Mouse (Mus musculus): ENCODE results near the gene Cggbp1. TPM values are rescaled to one million over a fixed set of nuclear protein-coding genes. Genes with fewer than 3 reads are reported as not detected.

The Cggbp1 gene
- total RNA-seq, 2 experiments from 2014 or later = 38.2 to 44.0 TPM

GRCm38 (mm10) chr16:64872296-64872695 lies 20.5 kb downstream of the Cggbp1 start:
- intact Hi-C loops (cut with DNase I) = loop anchor here (2.0 to 5.0 kb wide), 2 partner anchors 19 to 100 kb away; partner anchors contain the start of gene 4930453N24Rik
- no peak for DNase-seq (ENCODE audit: low spot score)

GRCm38 (mm10) chr16:64872841-64873240 lies 21.0 kb downstream of the Cggbp1 start:
- DNase-seq (ENCODE audit: low spot score) = no peak
- intact Hi-C loops (cut with DNase I) = loop anchor here (2.0 to 5.0 kb wide), 2 partner anchors 20 to 101 kb away; partner anchors contain the start of gene 4930453N24Rik

GRCm38 (mm10) chr16:64873416-64874305 lies 21.9 kb downstream of the Cggbp1 start:
- intact Hi-C loops (cut with DNase I) = loop anchor here (2.0 to 5.0 kb wide), 2 partner anchors 21 to 101 kb away; partner anchors contain the start of gene 4930453N24Rik
- DNase-seq (ENCODE audit: low spot score) = peak; percentile 37

GRCm38 (mm10) chr16:64875384-64875783 lies 23.6 kb downstream of the Cggbp1 start:
- intact Hi-C loops (cut with DNase I) = no loop called here
- no peak for DNase-seq (ENCODE audit: low spot score)

GRCm38 (mm10) chr16:64875822-64876221 lies 24.0 kb downstream of the Cggbp1 start:
- intact Hi-C loops (cut with DNase I) = no loop called here
- no peak for DNase-seq (ENCODE audit: low spot score)

- no peak for DNase-seq (ENCODE audit: low spot score)
- intact Hi-C loops (cut with DNase I) = no loop called here
Observed at GRCm38 (mm10) chr16:64876631-64877265, 25.0 kb downstream of the Cggbp1 start.

- intact Hi-C loops (cut with DNase I) = no loop called here
- DNase-seq (ENCODE audit: low spot score) = no peak
Observed at GRCm38 (mm10) chr16:64877314-64877713, 25.5 kb downstream of the Cggbp1 start.

GRCm38 (mm10) chr16:64878611-64879132 lies 26.9 kb downstream of the Cggbp1 start:
- intact Hi-C loops (cut with DNase I) = no loop called here
- DNase-seq (ENCODE audit: low spot score) = no peak

GRCm38 (mm10) chr16:64879735-64880134 lies 27.9 kb downstream of the Cggbp1 start:
- intact Hi-C loops (cut with DNase I) = no loop called here

GRCm38 (mm10) chr16:64880986-64881385 lies 29.2 kb downstream of the Cggbp1 start:
- no peak for DNase-seq (ENCODE audit: low spot score)
- intact Hi-C loops (cut with DNase I) = no loop called here

More at GRCm38 (mm10) chr16:64879735-64880134, 27.9 kb downstream of the Cggbp1 start:
- no peak for DNase-seq (ENCODE audit: low spot score)

- DNase-seq (ENCODE audit: low spot score) = no peak
Observed at GRCm38 (mm10) chr16:64881442-64881841, 29.6 kb downstream of the Cggbp1 start.

GRCm38 (mm10) chr16:64883896-64884295 lies 32.1 kb downstream of the Cggbp1 start:
- intact Hi-C loops (cut with DNase I) = no loop called here
- DNase-seq (ENCODE audit: low spot score) = no peak

More at GRCm38 (mm10) chr16:64881442-64881841, 29.6 kb downstream of the Cggbp1 start:
- intact Hi-C loops (cut with DNase I) = no loop called here

GRCm38 (mm10) chr16:64884420-64884838 lies 32.6 kb downstream of the Cggbp1 start:
- intact Hi-C loops (cut with DNase I) = no loop called here
- DNase-seq (ENCODE audit: low spot score) = no peak

GRCm38 (mm10) chr16:64885142-64885541 lies 33.3 kb downstream of the Cggbp1 start:
- intact Hi-C loops (cut with DNase I) = no loop called here
- no peak for DNase-seq (ENCODE audit: low spot score)

GRCm38 (mm10) chr16:64885547-64885946 lies 33.8 kb downstream of the Cggbp1 start:
- intact Hi-C loops (cut with DNase I) = no loop called here
- no peak for DNase-seq (ENCODE audit: low spot score)

- intact Hi-C loops (cut with DNase I) = no loop called here
- DNase-seq (ENCODE audit: low spot score) = no peak
Observed at GRCm38 (mm10) chr16:64889496-64889895, 37.7 kb downstream of the Cggbp1 start.

GRCm38 (mm10) chr16:64899084-64899483 lies 47.3 kb downstream of the Cggbp1 start:
- intact Hi-C loops (cut with DNase I) = loop anchor here (2.0 kb wide), 1 partner anchor 144 kb away; no protein-coding TSS in a partner anchor
- no peak for DNase-seq (ENCODE audit: low spot score)

- DNase-seq (ENCODE audit: low spot score) = no peak
- intact Hi-C loops (cut with DNase I) = no loop called here
Observed at GRCm38 (mm10) chr16:64903328-64903727, 51.5 kb downstream of the Cggbp1 start.

- intact Hi-C loops (cut with DNase I) = loop anchor here (5.0 kb wide), 1 partner anchor 590 kb away; no protein-coding TSS in a partner anchor
- no peak for DNase-seq (ENCODE audit: low spot score)
Observed at GRCm38 (mm10) chr16:64907112-64907511, 55.3 kb downstream of the Cggbp1 start.

GRCm38 (mm10) chr16:64908747-64909146 lies 57.0 kb downstream of the Cggbp1 start:
- DNase-seq (ENCODE audit: low spot score) = no peak
- intact Hi-C loops (cut with DNase I) = loop anchor here (5.0 kb wide), 1 partner anchor 589 kb away; no protein-coding TSS in a partner anchor

All from heart, postnatal 25 days (tissue).